Mouse (Mus musculus): ENCODE results near the gene Hivep2. TPM values are rescaled to one million over a fixed set of nuclear protein-coding genes. Genes with fewer than 3 reads are reported as not detected.
A peak's percentile ranks its signal among the peaks of the same experiment; 100 is the strongest.

Gene Hivep2
- polyA plus RNA-seq, 1 experiment from 2014 or later: 6.0 TPM

DNA sequence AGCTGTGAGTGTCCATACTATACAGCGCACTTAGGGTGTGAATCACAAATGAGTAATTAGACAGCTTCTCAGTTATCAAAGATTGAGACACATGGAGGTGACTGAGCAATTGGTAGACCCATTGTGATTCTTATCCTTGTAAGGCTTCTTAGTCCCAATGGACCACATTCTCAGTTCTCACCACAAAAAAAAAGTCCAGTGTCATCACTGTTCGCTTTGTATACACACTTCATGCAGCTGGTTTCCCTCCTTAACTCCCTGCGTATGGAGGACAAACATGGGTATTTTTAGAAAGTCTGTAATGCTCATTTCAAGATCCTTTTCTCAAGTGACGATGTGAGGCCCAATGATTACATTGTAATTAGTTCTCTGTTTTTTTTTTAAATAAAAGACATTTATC, 226.3 kb downstream of the Hivep2 start:
- ATAC-seq (ENCODE audit: borderline replicate concordance, extremely low read depth, low FRiP score, low TSS enrichment): peak; percentile 35; the same call in 1 of the 2 replicates
- Histone ChIP-seq H3K27ac (no peak overlapping the region), H3K9ac (no peak overlapping the region), H3K36me3 (no peaks in the 10 kb centered on the region), H3K4me1 (no peaks in the 10 kb centered on the region), H3K4me3 (no peak overlapping the region), H3K9me3 (no peaks in the 10 kb centered on the region), H3K27me3 (no peaks in the 10 kb centered on the region), H3K4me2 (no peak overlapping the region)
- 52% methylated on average over 4 of the region's 4 CpGs for WGBS

DNA sequence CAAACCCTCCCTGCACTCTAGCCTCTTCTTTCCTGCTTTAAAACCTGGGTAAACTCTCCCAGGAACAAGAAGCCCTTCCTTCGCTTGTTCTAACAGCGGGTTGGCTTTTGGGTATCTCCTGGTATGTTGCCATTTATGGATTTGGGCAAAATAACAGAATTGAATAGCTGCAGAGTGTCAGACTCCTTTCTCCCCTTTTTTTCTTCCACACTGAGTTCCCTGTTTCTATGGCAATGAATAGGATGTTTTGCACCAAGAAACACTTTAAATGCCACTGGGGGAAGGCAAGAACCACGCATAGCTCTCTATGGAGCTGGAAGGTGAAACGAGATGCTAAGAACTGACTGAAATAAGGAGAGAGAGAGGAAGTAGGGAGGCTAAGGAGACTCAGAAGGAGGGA, 227.8 kb downstream of the Hivep2 start:
- H3K36me3 ChIP-seq: no peaks in the 10 kb centered on the region
- WGBS: 69% methylated on average over 4 of the region's 4 CpGs

DNA sequence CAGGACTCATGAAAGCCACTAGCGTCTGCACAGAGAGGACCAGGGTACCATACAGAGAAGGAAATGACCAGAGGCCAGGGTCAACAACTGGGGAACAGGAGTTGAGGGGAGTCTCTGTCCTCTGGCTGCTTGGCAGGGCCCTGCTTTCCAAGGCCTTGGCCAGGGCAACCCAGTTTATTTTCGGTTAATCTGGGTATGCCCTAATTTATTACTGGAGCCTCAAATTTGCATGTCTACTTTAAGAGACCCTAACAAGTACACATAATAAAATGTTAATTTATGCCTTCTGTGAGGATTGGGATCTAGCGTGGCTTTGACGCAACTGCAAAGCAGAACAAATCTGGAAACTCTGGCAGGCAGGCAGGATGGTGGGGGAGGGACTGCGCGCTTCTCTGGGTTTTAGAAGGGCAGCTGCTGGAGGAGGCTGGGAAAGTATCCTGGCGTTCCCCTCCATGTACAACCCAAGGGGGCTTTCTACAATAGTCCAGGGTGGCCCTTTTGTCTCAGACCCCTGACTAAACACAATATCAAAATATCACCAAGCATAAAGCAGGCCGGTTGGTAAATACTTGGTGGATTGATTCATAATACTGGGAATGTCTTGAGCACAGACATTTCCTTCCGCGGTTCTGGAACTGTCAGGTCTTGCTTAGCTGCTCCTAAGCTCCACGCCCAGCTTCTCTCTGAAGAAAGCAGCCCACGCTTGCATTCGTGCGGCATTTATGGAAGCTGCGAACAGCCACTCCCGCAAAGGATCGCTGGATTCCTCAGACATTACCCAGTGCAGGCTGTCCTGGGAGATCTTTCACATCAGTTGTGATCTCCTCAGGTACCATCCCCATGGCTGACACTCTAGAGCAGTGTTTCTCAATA, 230.1 kb downstream of the Hivep2 start:
- H3K27me3 ChIP-seq: no peaks in the 10 kb centered on the region
- H3K36me3 ChIP-seq: no peaks in the 10 kb centered on the region
- H3K4me1 ChIP-seq: 0 out of 2 replicates have a peak, but pooled peaks cover 2% of the 10 kb centered on the region
- H3K9ac ChIP-seq: no peak overlapping the region
- H3K27ac ChIP-seq: no peak overlapping the region
- WGBS: 85% methylated on average over 17 of the region's 17 CpGs
- no peak overlapping the region for H3K4me3 ChIP-seq
- ATAC-seq (ENCODE audit: borderline replicate concordance, extremely low read depth, low FRiP score, low TSS enrichment): no peak
- H3K4me2 ChIP-seq: no peak overlapping the region
- no peaks in the 10 kb centered on the region for H3K9me3 ChIP-seq

More for the DNA sequence above, 227.8 kb downstream of the Hivep2 start:
- ATAC-seq (ENCODE audit: borderline replicate concordance, extremely low read depth, low FRiP score, low TSS enrichment): no peak
- no peaks in the 10 kb centered on the region for H3K9me3 ChIP-seq
- no peak overlapping the region for H3K4me3 ChIP-seq
- H3K9ac ChIP-seq: no peak overlapping the region
- no peaks in the 10 kb centered on the region for H3K4me1 ChIP-seq
- no peak overlapping the region for H3K27ac ChIP-seq
- no peak overlapping the region for H3K4me2 ChIP-seq
- no peaks in the 10 kb centered on the region for H3K27me3 ChIP-seq

DNA sequence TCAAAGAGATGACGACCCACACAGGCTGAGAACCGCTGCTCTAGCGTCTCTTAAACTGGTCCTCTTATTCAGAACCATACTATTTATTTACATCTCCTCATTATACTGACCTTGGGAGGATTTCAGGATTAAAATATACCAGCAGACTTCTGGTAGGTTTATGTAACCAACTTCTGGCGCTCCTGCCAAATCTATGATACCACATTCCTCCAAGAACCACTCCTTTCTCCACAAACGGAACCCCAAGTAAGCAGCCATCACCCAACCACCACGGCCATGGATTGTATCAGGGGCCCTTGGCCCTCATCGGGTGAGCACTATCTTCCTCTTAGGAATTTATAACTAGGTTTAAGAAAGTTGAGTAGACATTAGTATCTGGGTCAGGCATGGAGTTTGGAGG, 230.9 kb downstream of the Hivep2 start:
- H3K9me3 ChIP-seq: no peaks in the 10 kb centered on the region
- no peak overlapping the region for H3K27ac ChIP-seq
- WGBS: 82% methylated on average over 7 of the region's 7 CpGs
- no peak for ATAC-seq (ENCODE audit: borderline replicate concordance, extremely low read depth, low FRiP score, low TSS enrichment)
- H3K36me3 ChIP-seq: no peaks in the 10 kb centered on the region
- H3K4me1 ChIP-seq: 0 out of 2 replicates have a peak, but pooled peaks cover 2% of the 10 kb centered on the region
- no peak overlapping the region for H3K9ac ChIP-seq
- H3K27me3 ChIP-seq: no peaks in the 10 kb centered on the region
- no peak overlapping the region for H3K4me3 ChIP-seq
- no peak overlapping the region for H3K4me2 ChIP-seq

DNA sequence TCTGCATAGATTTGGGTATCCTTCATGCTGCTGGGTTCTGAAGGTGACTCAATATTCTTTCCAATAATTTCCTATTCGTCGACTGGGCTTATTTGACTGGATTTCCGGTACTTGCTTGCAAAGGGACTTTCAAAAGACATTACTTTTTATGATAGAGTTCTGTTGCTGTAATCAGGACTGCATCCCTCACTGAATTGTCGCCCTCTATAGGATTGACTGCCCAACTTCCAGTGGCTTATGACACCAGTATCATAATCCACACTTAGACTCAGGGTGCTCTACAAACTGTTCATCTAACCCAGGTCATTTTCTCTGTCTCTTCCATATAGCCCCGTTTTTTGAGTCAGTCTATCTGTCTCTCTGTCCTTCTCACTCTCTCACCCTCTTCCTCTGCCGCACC, 231.4 kb downstream of the Hivep2 start:
- no peak for ATAC-seq (ENCODE audit: borderline replicate concordance, extremely low read depth, low FRiP score, low TSS enrichment)
- no peaks in the 10 kb centered on the region for H3K36me3 ChIP-seq
- H3K4me1 ChIP-seq: 0 out of 2 replicates have a peak, but pooled peaks cover 2% of the 10 kb centered on the region
- H3K4me2 ChIP-seq: no peak overlapping the region
- no peak overlapping the region for H3K4me3 ChIP-seq
- H3K27me3 ChIP-seq: no peaks in the 10 kb centered on the region
- H3K9me3 ChIP-seq: no peaks in the 10 kb centered on the region
- 69% methylated on average over 6 of the region's 6 CpGs for WGBS
- H3K27ac ChIP-seq: no peak overlapping the region
- H3K9ac ChIP-seq: no peak overlapping the region

DNA sequence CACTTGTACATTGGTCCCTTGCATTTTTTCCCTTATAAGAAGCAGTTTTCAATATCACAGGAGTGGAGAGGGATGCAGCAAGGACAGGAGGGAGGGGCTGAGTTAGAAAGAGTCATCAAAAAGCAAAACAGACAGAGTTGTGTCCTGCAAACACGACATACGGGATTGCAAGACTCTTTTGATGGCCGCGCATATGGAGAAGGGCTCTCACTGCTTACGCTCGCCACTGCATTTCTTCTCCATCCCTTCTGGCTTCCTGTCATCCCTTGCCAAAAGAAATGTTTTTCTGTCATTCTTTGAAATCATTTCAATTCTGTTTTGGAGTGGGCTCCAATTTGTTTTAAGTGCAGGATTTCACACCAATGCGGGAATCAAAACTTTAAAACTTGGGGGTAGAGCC, 233.5 kb downstream of the Hivep2 start:
- H3K9me3 ChIP-seq: no peaks in the 10 kb centered on the region
- no peak overlapping the region for H3K4me2 ChIP-seq
- no peaks in the 10 kb centered on the region for H3K27me3 ChIP-seq
- no peak for ATAC-seq (ENCODE audit: borderline replicate concordance, extremely low read depth, low FRiP score, low TSS enrichment)
- H3K9ac ChIP-seq: no peak overlapping the region
- 0 out of 2 replicates have a peak, but pooled peaks cover 2% of the 10 kb centered on the region for H3K4me1 ChIP-seq
- H3K36me3 ChIP-seq: no peaks in the 10 kb centered on the region
- 75% methylated on average over 7 of the region's 7 CpGs for WGBS
- H3K27ac ChIP-seq: no peak overlapping the region
- H3K4me3 ChIP-seq: no peak overlapping the region

DNA sequence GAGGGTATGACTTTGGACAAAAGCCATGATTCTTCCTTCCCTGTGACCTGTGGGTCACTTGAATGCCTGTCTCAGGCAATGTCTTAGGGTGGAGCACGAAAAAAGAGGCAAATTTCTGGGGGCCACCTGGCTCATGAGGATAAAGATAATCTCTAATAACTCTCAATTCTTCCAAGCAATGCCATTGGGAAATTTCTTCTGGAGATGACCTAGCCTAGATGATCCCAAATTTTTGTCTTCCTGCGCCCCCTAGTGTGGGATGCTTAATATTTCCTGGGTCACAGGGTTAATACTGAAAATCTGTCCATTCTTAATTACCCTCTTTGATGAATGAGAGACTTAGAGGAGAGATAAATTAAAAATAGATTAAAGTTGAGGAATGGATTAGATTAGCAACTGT, 234.4 kb downstream of the Hivep2 start:
- Histone ChIP-seq H3K27me3 (no peaks in the 10 kb centered on the region), H3K4me1 (0 out of 2 replicates have a peak, but pooled peaks cover 2% of the 10 kb centered on the region), H3K9me3 (no peaks in the 10 kb centered on the region), H3K27ac (no peak overlapping the region), H3K4me3 (no peak overlapping the region), H3K4me2 (no peak overlapping the region), H3K36me3 (no peaks in the 10 kb centered on the region), H3K9ac (no peak overlapping the region)
- WGBS: 10% methylated on average over 2 of the region's 2 CpGs
- no peak for ATAC-seq (ENCODE audit: borderline replicate concordance, extremely low read depth, low FRiP score, low TSS enrichment)

Other genes with a start within 250 kb of the Hivep2 start
- gene Aig1, start 97.1 kb upstream of the Hivep2 start, polyA plus RNA-seq (2015; fragmentation: Nextera tagmentation; extraction: Ambion mirVana): 44.3 and 47.9 TPM in 2 replicates

All from lung, embryonic 15.5 days (tissue).